Mouse (Mus musculus) limb, embryonic 14.5 days (tissue): ENCODE results near the gene Serinc2. TPM values are rescaled to one million over a fixed set of nuclear protein-coding genes. Genes with fewer than 3 reads are reported as not detected.

Source experiments
- ATAC-seq: fragments of 200-750 bp; cut with Nextera tagmentation; 2 replicates; pipeline ENCODE4 v1.8.0; 2017; ENCODE audit warnings: low read depth, moderate number of reproducible peaks, moderate TSS enrichment; ENCODE audit not compliant: low FRiP score
- DNase-seq: peaks from one replicate; pipeline ENCODE4 v3.0.0-alpha.2; 2015; ENCODE audit warnings: low spot score
- H3K27ac ChIP-seq: fragments of 300-500 bp; sonication (generic); replicated peaks from 2 replicates; pipeline ENCODE4 v1.5.1; 2014; ENCODE audit warnings: low read depth, mild to moderate bottlenecking, low read length, moderate library complexity, mixed read lengths
- H3K27me3 ChIP-seq: fragments of 300-500 bp; sonication (generic); 2 replicates; pipeline ENCODE4 v1.6.1; 2014; ENCODE audit warnings: low read length, mixed read lengths; ENCODE audit not compliant: control insufficient read depth, insufficient read depth
- H3K36me3 ChIP-seq: fragments of 300-500 bp; sonication (generic); 2 replicates; pipeline ENCODE4 v1.6.1; 2014; ENCODE audit warnings: mild to moderate bottlenecking, low read length, moderate library complexity, mixed read lengths; ENCODE audit not compliant: control insufficient read depth, insufficient read depth
- H3K4me1 ChIP-seq: fragments of 300-500 bp; sonication (generic); 2 replicates; pipeline ENCODE4 v1.6.1; 2014; ENCODE audit warnings: antibody characterized with exemption, low read length, mixed read lengths; ENCODE audit not compliant: control insufficient read depth, insufficient read depth
- H3K4me2 ChIP-seq: fragments of 300-500 bp; sonication (generic); replicated peaks from 2 replicates; pipeline ENCODE4 v1.6.1; 2014; ENCODE audit warnings: low read depth, mild to moderate bottlenecking, low read length, moderate library complexity; ENCODE audit not compliant: severe bottlenecking
- H3K4me3 ChIP-seq: fragments of 300-500 bp; sonication (generic); replicated peaks from 2 replicates; pipeline ENCODE4 v1.5.1; 2014; ENCODE audit warnings: low read length
- H3K9ac ChIP-seq: fragments of 300-500 bp; sonication (generic); 2 replicates; pipeline ENCODE4 v1.6.1; 2014; ENCODE audit warnings: mild to moderate bottlenecking, low read depth, low read length, moderate library complexity; ENCODE audit not compliant: severe bottlenecking
- H3K9me3 ChIP-seq: fragments of 300-500 bp; sonication (generic); 2 replicates; pipeline ENCODE4 v1.6.1; 2016; ENCODE audit warnings: low read length; ENCODE audit not compliant: control insufficient read depth
- POLR2A ChIP-seq: fragments of 200-500 bp; IDR thresholded peaks from 2 replicates; pipeline ENCODE4 v1.8.0; 2012; ENCODE audit warnings: inconsistent platforms, mild to moderate bottlenecking, moderate library complexity, borderline replicate concordance; ENCODE audit not compliant: insufficient read depth, insufficient read length; ENCODE audit errors: extremely low read depth
- WGBS: fragments of 180-500 bp; shearing (Covaris S2); extraction: QIAGEN DNeasy Blood & Tissue Kit; methylation state at CpG from one replicate; pipeline ENCODE4 v1.1.7; 2014; 5-methylcytosine and 5-hydroxymethylcytosine counted together
- polyA plus RNA-seq, 2 experiments: library from polyadenylated mRNA; depleted of rRNA in 1 of 2; stranded (reverse) in 1 of 2; unstranded in 1 of 2; fragments of >200 nt; fragmentation: Nextera tagmentation in 1 of 2; extraction: Ambion mirVana in 1 of 2; gene quantifications; 2 replicates each; pipeline versions ENCODE4 v1.2.1 to v1.2.3; 2012 to 2014

The Serinc2 gene
- polyA plus RNA-seq, 2 experiments, result 150 to 161 TPM

DNA sequence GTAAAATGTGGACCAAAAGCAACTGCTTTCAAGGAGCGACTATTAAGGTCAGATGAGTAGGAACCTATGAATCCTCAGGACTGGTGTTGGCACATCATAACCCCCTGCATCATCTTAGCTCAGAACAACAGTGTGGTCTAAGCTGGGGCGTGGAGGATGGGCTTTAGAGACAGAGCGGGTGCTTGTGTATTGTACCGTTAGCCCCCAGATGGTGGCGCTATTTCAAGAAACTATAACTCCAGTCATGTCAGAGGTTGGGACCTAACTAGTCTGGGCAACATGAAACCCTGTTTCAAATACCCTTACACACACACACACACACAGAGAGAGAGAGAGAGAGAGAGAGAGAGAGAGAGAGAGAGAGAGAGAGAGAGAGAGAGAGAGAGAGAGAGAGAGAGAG lies 38.3 kb downstream of the Serinc2 start:
- H3K9me3 ChIP-seq, result no peaks in the 10 kb centered on the region
- no peak overlapping the region for H3K4me2 ChIP-seq
- no peak overlapping the region for H3K9ac ChIP-seq
- no peaks in the 10 kb centered on the region for H3K4me1 ChIP-seq
- DNase-seq, result no peak
- no peaks in the 10 kb centered on the region for H3K36me3 ChIP-seq
- 29% methylated on average over 5 of the region's 5 CpGs for WGBS
- no peaks in the 10 kb centered on the region for H3K27me3 ChIP-seq
- ATAC-seq, result no peak
- no peak overlapping the region for H3K27ac ChIP-seq
- no peak for TF ChIP-seq POLR2A
- H3K4me3 ChIP-seq, result no peak overlapping the region

DNA sequence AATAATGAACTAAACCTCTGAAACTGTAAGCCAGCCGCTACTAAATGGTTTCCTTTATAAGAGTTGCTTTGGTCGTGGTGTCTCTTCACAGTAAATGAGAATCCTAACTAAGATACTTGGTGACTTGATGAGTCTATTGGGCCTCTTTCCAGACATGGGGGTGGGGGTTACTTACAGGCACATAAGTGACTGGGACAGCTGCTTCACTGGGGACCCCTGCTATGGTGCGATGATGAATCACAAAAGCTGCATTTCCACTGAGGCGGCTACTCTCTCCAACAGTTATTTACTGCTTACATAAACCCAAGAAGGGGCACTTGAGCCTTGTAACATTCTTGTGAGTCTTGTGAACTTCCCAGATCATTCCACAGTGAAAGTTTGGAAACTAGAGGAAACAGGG lies 41.4 kb downstream of the Serinc2 start:
- no peak overlapping the region for H3K4me2 ChIP-seq
- no peak overlapping the region for H3K27ac ChIP-seq
- 48% methylated on average over 4 of the region's 4 CpGs for WGBS
- no peak overlapping the region for H3K9ac ChIP-seq
- peak; percentile 19 for DNase-seq
- H3K27me3 ChIP-seq, result no peaks in the 10 kb centered on the region
- no peaks in the 10 kb centered on the region for H3K36me3 ChIP-seq
- H3K4me3 ChIP-seq, result no peak overlapping the region
- no peaks in the 10 kb centered on the region for H3K4me1 ChIP-seq
- no peaks in the 10 kb centered on the region for H3K9me3 ChIP-seq
- ATAC-seq, result no peak; the same call in 1 of the 2 replicates
- no peak for TF ChIP-seq POLR2A

DNA sequence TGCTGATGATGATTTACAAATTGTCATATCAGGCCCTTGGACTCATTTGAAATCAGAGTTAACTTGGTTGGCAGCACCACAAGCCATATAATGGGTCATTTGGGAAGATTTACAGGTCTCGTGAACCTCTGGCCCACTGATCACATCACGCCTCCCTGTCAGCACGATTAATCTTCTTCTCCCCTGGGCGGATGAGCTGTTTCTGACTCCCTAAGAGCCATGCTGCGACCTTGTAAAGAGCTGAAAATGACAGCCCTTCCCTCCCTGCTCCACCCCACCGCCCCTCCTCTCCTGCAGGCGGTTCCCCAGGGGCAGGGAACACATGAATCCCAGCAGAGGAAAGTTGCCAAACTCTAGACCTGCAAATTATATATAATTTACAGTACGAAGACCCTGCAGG lies 42.6 kb downstream of the Serinc2 start:
- no peaks in the 10 kb centered on the region for H3K9me3 ChIP-seq
- 26% methylated on average over 8 of the region's 8 CpGs for WGBS
- H3K4me1 ChIP-seq, result no peaks in the 10 kb centered on the region
- H3K4me3 ChIP-seq, result no peak overlapping the region
- ATAC-seq, result no peak
- no peak for DNase-seq
- no peaks in the 10 kb centered on the region for H3K36me3 ChIP-seq
- no peak overlapping the region for H3K9ac ChIP-seq
- H3K27ac ChIP-seq, result no peak overlapping the region
- no peaks in the 10 kb centered on the region for H3K27me3 ChIP-seq
- H3K4me2 ChIP-seq, result no peak overlapping the region
- TF ChIP-seq POLR2A, result no peak

DNA sequence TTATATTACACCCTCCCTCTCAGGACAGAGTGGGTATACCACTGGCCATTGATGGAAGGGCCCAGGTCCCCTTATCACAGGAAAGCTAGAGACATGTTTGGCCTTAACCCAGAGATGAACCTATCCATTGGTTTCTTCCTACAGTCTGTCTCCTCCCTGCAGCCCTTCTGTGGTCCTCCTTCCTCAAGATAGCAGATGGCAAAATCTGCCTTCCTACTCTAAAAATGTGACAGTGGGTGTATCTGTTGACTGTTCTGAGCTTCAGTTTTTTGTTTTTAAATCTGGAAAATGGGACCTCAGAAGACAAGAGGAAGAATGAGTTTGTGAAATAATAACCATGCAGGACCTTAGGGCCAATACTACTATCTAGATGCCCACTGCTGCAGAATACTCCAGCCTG lies 54.9 kb downstream of the Serinc2 start:
- Histone ChIP-seq H3K9ac (no peak overlapping the region), H3K4me3 (no peak overlapping the region), H3K27me3 (no peaks in the 10 kb centered on the region), H3K4me1 (no peaks in the 10 kb centered on the region), H3K9me3 (no peaks in the 10 kb centered on the region), H3K4me2 (no peak overlapping the region), H3K36me3 (no peaks in the 10 kb centered on the region), H3K27ac (no peak overlapping the region)
- ATAC-seq (no peak), DNase-seq (no peak)
- TF ChIP-seq POLR2A, result no peak

DNA sequence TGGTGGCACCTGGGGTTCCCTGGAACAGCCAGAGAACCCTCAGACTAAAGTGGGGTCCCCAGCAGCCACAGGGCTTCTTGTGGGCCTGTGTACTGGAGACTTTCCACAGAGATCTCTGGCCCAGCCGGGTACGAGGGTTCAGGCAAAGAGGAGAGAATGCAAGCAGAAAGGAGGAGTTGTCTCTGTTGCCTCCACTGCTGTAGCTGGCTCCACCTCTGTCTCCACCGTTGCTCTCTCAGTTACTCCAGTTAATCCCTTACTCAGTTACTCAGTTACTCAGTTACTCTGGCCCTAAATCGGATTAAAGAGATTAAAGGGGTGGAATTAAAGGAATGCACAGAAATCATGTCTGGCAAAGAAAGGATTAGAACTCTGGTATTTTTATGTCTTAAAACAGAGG lies 56.8 kb downstream of the Serinc2 start, which contains the start of gene Gm853:
TSS of gene Gm853 (minus strand) at position 223 of the 400 bp plus-strand sequence.
- TF ChIP-seq POLR2A, result no peak
- no peak within 1 kb of the TSS for H3K4me2 ChIP-seq
- H3K4me1 ChIP-seq, result no peaks in the 10 kb centered on the region
- H3K27ac ChIP-seq, result no peak within 1 kb of the TSS
- ATAC-seq, result no peak
- no peak within 1 kb of the TSS for H3K4me3 ChIP-seq
- H3K9me3 ChIP-seq, result no peaks in the 10 kb centered on the region
- no peaks in the 10 kb centered on the region for H3K36me3 ChIP-seq
- no peaks in the 10 kb centered on the region for H3K27me3 ChIP-seq
- no peak within 1 kb of the TSS for H3K9ac ChIP-seq
- no peak for DNase-seq
- 62% methylated on average over 4 of the region's 4 CpGs for WGBS

DNA sequence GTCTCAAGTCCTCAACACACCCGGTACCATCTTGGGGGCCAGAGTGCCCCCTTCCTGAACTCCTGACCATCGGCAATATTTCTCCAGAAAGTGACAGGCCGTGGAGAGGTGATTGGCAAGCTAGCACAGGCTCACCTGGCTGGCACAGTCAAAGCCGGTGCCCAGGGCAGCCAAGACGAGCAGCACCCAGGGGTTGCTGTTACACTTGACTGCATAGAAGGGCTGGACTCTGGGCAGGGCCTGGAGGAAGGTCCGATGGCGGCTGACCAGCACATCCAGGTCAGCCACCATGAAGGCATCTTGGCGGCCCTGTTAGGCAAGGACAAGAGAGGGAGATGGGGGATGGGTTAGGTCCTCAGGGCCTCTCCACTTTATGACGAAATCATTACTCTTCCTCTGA lies 58.8 kb downstream of the Serinc2 start:
- no peak overlapping the region for H3K27ac ChIP-seq
- no peaks in the 10 kb centered on the region for H3K36me3 ChIP-seq
- DNase-seq (no peak), ATAC-seq (no peak)
- H3K4me3 ChIP-seq, result no peak overlapping the region
- H3K27me3 ChIP-seq, result no peaks in the 10 kb centered on the region
- H3K9me3 ChIP-seq, result no peaks in the 10 kb centered on the region
- no peak overlapping the region for H3K4me2 ChIP-seq
- no peaks in the 10 kb centered on the region for H3K4me1 ChIP-seq
- 79% methylated on average over 9 of the region's 9 CpGs for WGBS
- no peak overlapping the region for H3K9ac ChIP-seq
- no peak for TF ChIP-seq POLR2A
